Mouse (Mus musculus) ovary, postnatal 14 days (tissue): Measurements from ENCODE around the gene Smarca4.

Source experiments
- DNase-seq: peaks from one replicate; pipeline ENCODE4 v3.0.0; 2022; ENCODE audit warnings: low spot score

Gene Smarca4

DNA sequence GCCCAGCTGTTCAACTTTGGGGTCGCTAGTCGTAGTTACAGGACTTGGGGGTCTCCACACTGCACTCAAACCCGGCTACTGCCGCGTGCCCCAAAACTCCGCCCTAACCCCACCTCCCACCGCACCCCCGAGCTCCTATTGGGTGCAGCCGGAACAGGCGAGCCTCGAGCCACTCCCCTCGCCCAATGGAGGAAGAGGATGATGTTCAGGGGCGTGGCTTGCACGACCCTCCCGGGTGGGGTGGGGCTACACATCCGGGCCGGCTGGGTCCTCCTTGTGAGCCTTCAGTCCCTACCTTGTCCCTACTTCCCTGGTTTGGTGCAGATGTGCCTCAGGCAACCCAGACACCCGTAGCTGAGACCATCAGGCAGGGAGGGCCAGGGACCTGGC, 108.2 kb downstream of the Smarca4 start:
- DNase-seq, result peak; percentile 81

DNA sequence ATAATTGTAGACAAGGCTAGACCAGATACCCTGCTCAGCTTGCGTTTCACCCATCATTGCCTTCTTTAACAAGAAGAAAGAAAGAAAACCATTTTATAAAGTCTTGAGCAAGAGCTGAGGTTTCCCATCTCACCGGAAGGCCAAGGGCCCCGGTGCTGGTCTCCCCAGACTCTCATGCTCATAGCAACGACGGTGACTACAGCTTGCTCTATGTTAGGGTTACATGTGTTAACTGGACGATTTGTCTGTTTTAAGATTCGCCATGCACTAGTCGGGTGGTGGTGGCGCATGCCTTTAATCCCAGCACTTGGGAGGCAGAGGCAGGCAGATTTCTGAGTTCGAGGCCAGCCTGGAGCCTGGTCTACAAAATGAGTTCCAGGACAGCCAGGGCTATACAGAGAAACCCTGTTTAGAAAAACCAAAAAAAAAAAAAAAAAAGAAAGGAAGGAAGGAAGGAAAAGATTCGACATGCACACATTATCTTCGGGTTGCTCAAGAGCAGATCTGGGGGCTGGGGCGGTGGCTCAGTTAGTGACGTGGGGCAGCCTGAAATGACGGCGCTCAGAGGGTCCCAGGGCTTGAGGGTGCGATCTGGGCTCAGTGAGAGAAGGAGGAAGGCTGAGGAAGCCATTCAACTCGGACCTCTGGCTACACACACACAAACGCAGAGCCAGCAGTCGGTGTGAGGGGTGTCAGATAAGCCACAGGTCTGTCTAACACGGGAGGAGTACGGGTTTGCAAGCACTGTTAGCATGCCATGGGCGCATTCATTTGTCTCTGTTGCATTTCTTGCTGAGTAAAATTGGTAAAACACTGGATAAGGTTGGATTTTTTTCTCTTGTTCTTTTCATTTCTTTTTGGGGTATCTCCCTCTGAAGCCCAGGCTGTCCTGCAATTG, 109.5 kb downstream of the Smarca4 start:
- no peak for DNase-seq

GRCm38 (mm10) chr9:21726218-21726975, 110.4 kb downstream of the Smarca4 start:
- DNase-seq, result no peak

GRCm38 (mm10) chr9:21728261-21728832, 112.4 kb downstream of the Smarca4 start:
- DNase-seq, result no peak

- DNase-seq, result no peak
Measured at GRCm38 (mm10) chr9:21729264-21729663, 113.3 kb downstream of the Smarca4 start.

- no peak for DNase-seq
Measured at GRCm38 (mm10) chr9:21732288-21732687, 116.3 kb downstream of the Smarca4 start.

- DNase-seq, result no peak
Measured at GRCm38 (mm10) chr9:21733446-21733845, 117.5 kb downstream of the Smarca4 start.

GRCm38 (mm10) chr9:21733989-21734388, 118.0 kb downstream of the Smarca4 start:
- no peak for DNase-seq

GRCm38 (mm10) chr9:21735126-21735525, 119.2 kb downstream of the Smarca4 start:
- no peak for DNase-seq

GRCm38 (mm10) chr9:21736580-21736979, 120.6 kb downstream of the Smarca4 start:
- DNase-seq, result no peak

- DNase-seq, result no peak
Measured at GRCm38 (mm10) chr9:21737188-21737587, 121.2 kb downstream of the Smarca4 start.

GRCm38 (mm10) chr9:21738776-21739175, 122.8 kb downstream of the Smarca4 start:
- DNase-seq, result no peak

- no peak for DNase-seq
Measured at GRCm38 (mm10) chr9:21740427-21740826, 124.5 kb downstream of the Smarca4 start.

GRCm38 (mm10) chr9:21741514-21741913, 125.5 kb downstream of the Smarca4 start:
- no peak for DNase-seq

GRCm38 (mm10) chr9:21747238-21747774, 131.3 kb downstream of the Smarca4 start:
- no peak for DNase-seq

- peak; percentile 35 for DNase-seq
Measured at GRCm38 (mm10) chr9:21748033-21748432, 132.1 kb downstream of the Smarca4 start.

- DNase-seq, result no peak
Measured at GRCm38 (mm10) chr9:21748491-21748890, 132.5 kb downstream of the Smarca4 start.

DNA sequence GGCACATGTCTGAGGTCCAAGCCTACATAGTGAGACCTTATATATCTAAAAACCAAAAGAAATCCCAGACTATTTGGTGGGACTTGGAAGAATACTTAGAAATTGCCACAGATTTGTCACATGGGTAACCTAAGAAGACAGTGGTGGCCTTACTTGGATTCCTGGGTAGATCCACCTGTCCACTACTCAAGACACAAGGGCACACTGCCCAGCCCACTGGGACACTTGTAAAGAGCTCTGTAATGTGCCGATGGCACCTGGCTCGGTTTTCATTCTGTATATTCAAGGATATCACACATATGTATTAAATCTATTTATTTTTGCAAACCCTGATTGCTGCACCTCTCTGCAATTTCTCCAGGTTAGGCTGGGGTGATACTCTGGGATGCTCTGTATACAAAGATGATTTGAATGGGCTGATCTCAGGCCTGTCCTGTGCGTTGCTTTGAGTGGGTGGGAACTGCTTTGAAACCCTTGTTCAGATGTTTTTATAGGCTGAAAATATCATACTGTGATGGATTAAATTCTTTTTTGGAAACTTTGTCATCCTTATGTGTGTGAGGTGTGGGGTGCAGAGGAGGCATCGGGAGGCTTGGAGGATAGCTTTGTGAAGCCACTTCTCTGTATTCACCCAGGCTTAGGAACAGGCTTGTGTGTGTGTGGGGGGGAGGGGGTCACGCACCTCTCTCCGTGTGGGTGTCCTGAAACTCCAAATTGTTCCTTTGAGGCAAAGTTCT, 133.6 kb downstream of the Smarca4 start:
- DNase-seq, result no peak

GRCm38 (mm10) chr9:21750370-21750769, 134.4 kb downstream of the Smarca4 start:
- no peak for DNase-seq

DNA sequence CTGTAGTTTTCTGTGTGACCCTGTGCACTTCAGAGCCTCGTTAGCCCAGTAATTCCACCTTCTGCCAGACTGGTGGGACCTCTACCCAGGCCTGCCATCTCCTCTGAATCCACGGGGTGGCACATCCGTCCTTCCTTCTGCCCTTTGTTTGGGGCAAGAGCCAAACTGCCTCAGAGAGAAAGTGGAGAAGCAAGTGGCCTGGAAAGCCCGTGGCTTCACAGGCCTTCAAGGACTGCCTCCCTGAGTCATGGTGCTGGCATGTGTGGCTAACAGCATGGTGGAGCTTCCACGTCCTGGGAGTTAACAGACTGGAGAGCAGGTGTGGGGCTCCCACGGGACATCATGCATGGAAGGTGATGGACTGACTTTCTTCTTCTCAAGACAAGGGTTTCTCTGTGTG, 135.4 kb downstream of the Smarca4 start:
- DNase-seq, result no peak

GRCm38 (mm10) chr9:21752252-21752792, 136.4 kb downstream of the Smarca4 start:
- DNase-seq, result peak; percentile 51
